Mouse (Mus musculus) large intestine, adult 2 months (tissue): ENCODE measurements around the gene Tmem243. TPM values are rescaled to one million over a fixed set of nuclear protein-coding genes. Genes with fewer than 3 reads are reported as not detected.
"Not testable (repeated sequence)": the region's sequence is repeated elsewhere in the genome, so short reads cannot be mapped to it uniquely, and the experiment has no call there.

Experiments
- DNase-seq: peaks from one replicate; pipeline ENCODE4 v3.0.0-alpha.2; 2012; ENCODE audit warnings: low read depth, low spot score
- WGBS: fragments of 180-500 bp; shearing (Covaris S2); methylation state at CpG from one replicate; pipeline ENCODE4 v1.1.7; 2018; 5-methylcytosine and 5-hydroxymethylcytosine counted together
- polyA plus RNA-seq: library from polyadenylated mRNA; depleted of rRNA; stranded (reverse); fragments of >200 nt; gene quantifications from 2 replicates; pipeline ENCODE4 v1.2.3, GENCODE M21; 2012; rRNA removed

Gene Tmem243
- polyA plus RNA-seq, 1 experiment: 43.9 TPM

GRCm38 (mm10) chr5:9165151-9165550 is 64.7 kb downstream of the Tmem243 start:
- not testable (repeated sequence) for DNase-seq
- 87% methylated on average over 10 of the region's 10 CpGs for WGBS

GRCm38 (mm10) chr5:9166366-9166765 is 65.9 kb downstream of the Tmem243 start:
- WGBS: 61% methylated on average over 8 of the region's 8 CpGs
- no peak for DNase-seq

- not testable (repeated sequence) for DNase-seq
- WGBS: 75% methylated on average over 5 of the region's 5 CpGs
Measured at GRCm38 (mm10) chr5:9169328-9170005, 69.0 kb downstream of the Tmem243 start.

GRCm38 (mm10) chr5:9173295-9173694 is 72.8 kb downstream of the Tmem243 start:
- WGBS: 79% methylated on average over 2 of the region's 2 CpGs
- no peak for DNase-seq

GRCm38 (mm10) chr5:9186467-9186866 is 86.0 kb downstream of the Tmem243 start:
- no peak for DNase-seq
- 33% methylated on average over 1 of the region's 1 CpGs for WGBS

Other genes starting within 250 kb of the Tmem243 start
- gene Abcb4, start 207.0 kb upstream of the Tmem243 start, polyA plus RNA-seq: 0.10 TPM in 2 replicates
- gene Crot, start 103.3 kb upstream of the Tmem243 start, polyA plus RNA-seq: 10.7 and 19.0 TPM in 2 replicates
- gene Dmtf1, start 61.1 kb downstream of the Tmem243 start, polyA plus RNA-seq: 5.5 and 9.9 TPM in 2 replicates
- 0.31 and 0.32 TPM in 2 replicates for gene 9330182L06Rik, start 165.4 kb downstream of the Tmem243 start, polyA plus RNA-seq